Mouse (Mus musculus) R1 (cell line): ENCODE measurements around the gene Slc29a2.

Experiments used
- DNase-seq: peaks from one replicate; pipeline ENCODE4 v3.0.0-alpha.2; 2018; ENCODE audit warnings: low read depth, low spot score

The Slc29a2 gene

GRCm38 (mm10) chr19:5058801-5059771, 35.4 kb downstream of the Slc29a2 start:
- DNase-seq: peak; percentile 80

GRCm38 (mm10) chr19:5060365-5061330, 37.0 kb downstream of the Slc29a2 start:
- DNase-seq: peak; percentile 50

- DNase-seq: no peak
Measured at GRCm38 (mm10) chr19:5062041-5062440, 38.4 kb downstream of the Slc29a2 start.

GRCm38 (mm10) chr19:5062446-5062845, 38.8 kb downstream of the Slc29a2 start:
- no peak for DNase-seq

GRCm38 (mm10) chr19:5065104-5065503, 41.4 kb downstream of the Slc29a2 start:
- no peak for DNase-seq

- peak; percentile 33 for DNase-seq
Measured at GRCm38 (mm10) chr19:5067040-5067799, 43.6 kb downstream of the Slc29a2 start.

- DNase-seq: peak; percentile 54
Measured at GRCm38 (mm10) chr19:5067867-5068569, 44.4 kb downstream of the Slc29a2 start, which contains the start of gene Cd248. Gene Cd248, plus strand, starts transcription at chr19:5068078.

- no peak for DNase-seq
Measured at GRCm38 (mm10) chr19:5068570-5069234, 45.0 kb downstream of the Slc29a2 start.

GRCm38 (mm10) chr19:5069486-5069885, 45.8 kb downstream of the Slc29a2 start:
- DNase-seq: no peak

- DNase-seq: no peak
Measured at GRCm38 (mm10) chr19:5069978-5070377, 46.3 kb downstream of the Slc29a2 start.

GRCm38 (mm10) chr19:5071077-5071476, 47.4 kb downstream of the Slc29a2 start:
- DNase-seq: no peak

GRCm38 (mm10) chr19:5071545-5072369, 48.1 kb downstream of the Slc29a2 start:
- DNase-seq: peak; percentile 96

- DNase-seq: peak; percentile 92
Measured at GRCm38 (mm10) chr19:5072389-5073019, 48.8 kb downstream of the Slc29a2 start.

- DNase-seq: peak; percentile 89
Measured at GRCm38 (mm10) chr19:5073028-5073427, 49.4 kb downstream of the Slc29a2 start.

GRCm38 (mm10) chr19:5073518-5073917, 49.9 kb downstream of the Slc29a2 start:
- DNase-seq: no peak

GRCm38 (mm10) chr19:5079279-5079678, 55.6 kb downstream of the Slc29a2 start:
- DNase-seq: no peak
